ENCODE assay signal across 23 mouse cellular contexts in the genomic region with DNA sequence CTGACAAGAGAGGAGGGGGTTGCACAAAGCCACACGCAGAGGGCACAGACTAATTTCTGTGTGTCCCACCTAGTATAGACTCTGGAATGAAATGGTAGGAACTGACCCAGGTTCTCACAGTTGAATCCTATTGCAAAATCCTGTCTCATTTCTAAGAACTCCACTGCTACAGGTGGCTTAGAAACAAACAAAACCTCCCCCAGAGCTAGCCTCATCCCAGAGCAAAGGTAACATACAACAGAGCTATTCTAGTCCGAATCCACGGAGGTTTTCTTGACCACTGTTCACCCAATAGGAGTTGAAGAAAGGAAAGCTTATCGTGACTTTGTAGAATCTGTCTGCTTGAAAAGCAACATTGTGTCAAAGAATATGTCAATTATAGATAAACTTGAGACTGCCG.
DNase-seq lines count a peak whose midpoint lies in the region; ATAC-seq lines count a peak whose summit lies in the region.
"Had no signal": no experiment of that assay in that cellular context is flagged by ENCODE, and none has a peak within 500 bp of the region (broad histone marks: within the 10 kb centered on the region; RNA-seq: fewer than 3 reads in every experiment).

No protein-coding gene starts in this region.

- H3K27ac ChIP-seq in heart, embryonic 11.5 days (ENCODE audit: low read depth, low read length) = no peak overlapping the region
- no peak overlapping the region for H3K27ac ChIP-seq in heart, embryonic 12.5 days (ENCODE audit: poor library complexity, severe bottlenecking)
- no peak overlapping the region for H3K27ac ChIP-seq in liver, embryonic 15.5 days (replicated peaks)
- H3K27ac ChIP-seq in liver, embryonic 11.5 days (ENCODE audit: low read depth, low read length) = no peak overlapping the region
- H3K27ac ChIP-seq: embryonic facial prominence, embryonic 13.5 days; embryonic facial prominence, embryonic 15.5 days; forebrain, embryonic 10.5 days; forebrain, embryonic 12.5 days had no signal

- no peak for DNase-seq in liver, embryonic 11.5 days (ENCODE audit: low spot score)
- DNase-seq in testis, postnatal 14 days (ENCODE audit: low spot score) = peak; percentile 66
- DNase-seq in testis, postnatal 10 days (ENCODE audit: low spot score) = no peak
- DNase-seq in B cell, adult 2 months = no peak
- DNase-seq: adrenal gland, adult 2 months; adrenal gland, postnatal 10 days; adrenal gland, postnatal 25 days; cerebellum, adult 11 months; cerebellum, adult 18-20 months; cerebellum, adult 8-10 months; cerebellum, adult 9-11 months; cerebellum, postnatal 14 days; cerebellum, postnatal 36 days; embryo, embryonic 11 days had no signal

- WGBS in heart, embryonic 11.5 days (ENCODE audit: insufficient replicate concordance) = 34% methylated on average over 5 of the region's 5 CpGs
- 37% methylated on average over 5 of the region's 5 CpGs for WGBS in heart, embryonic 12.5 days
- WGBS in liver, embryonic 15.5 days (ENCODE audit: insufficient replicate concordance) = 28% methylated on average over 5 of the region's 5 CpGs
- WGBS in liver, embryonic 11.5 days = 26% methylated on average over 5 of the region's 5 CpGs

- no peak overlapping the region for H3K4me2 ChIP-seq in heart, embryonic 11.5 days
- no peak overlapping the region for H3K4me2 ChIP-seq in heart, embryonic 12.5 days
- H3K4me2 ChIP-seq in liver, embryonic 15.5 days = no peak overlapping the region
- H3K4me2 ChIP-seq in liver, embryonic 11.5 days = no peak overlapping the region
- H3K4me2 ChIP-seq: embryonic facial prominence, embryonic 13.5 days; embryonic facial prominence, embryonic 15.5 days; forebrain, embryonic 12.5 days had no signal

- peaks cover 4% of the 10 kb centered on the region; the same call in 1 of the 2 replicates for H3K4me1 ChIP-seq in heart, embryonic 11.5 days (ENCODE audit: control insufficient read depth, insufficient read depth, low read length)
- peaks cover 11% of the 10 kb centered on the region for H3K4me1 ChIP-seq in heart, embryonic 12.5 days (replicated peaks)
- H3K4me1 ChIP-seq in liver, embryonic 15.5 days (replicated peaks) = no peaks in the 10 kb centered on the region
- H3K4me1 ChIP-seq in liver, embryonic 11.5 days (replicated peaks; ENCODE audit: control insufficient read depth, insufficient read depth, low read length) = peaks cover 4% of the 10 kb centered on the region; the same call in 1 of the 2 replicates

- no peak overlapping the region for H3K4me3 ChIP-seq in heart, embryonic 11.5 days (ENCODE audit: low read depth, low read length)
- no peak overlapping the region for H3K4me3 ChIP-seq in heart, embryonic 12.5 days
- no peak overlapping the region for H3K4me3 ChIP-seq in liver, embryonic 15.5 days (replicated peaks)
- H3K4me3 ChIP-seq in liver, embryonic 11.5 days (ENCODE audit: low read depth, low read length) = no peak overlapping the region
- H3K4me3 ChIP-seq: embryonic facial prominence, embryonic 13.5 days; embryonic facial prominence, embryonic 15.5 days; erythroblast, embryonic 14.5 days; forebrain, embryonic 12.5 days had no signal

- H3K9me3 ChIP-seq in heart, embryonic 11.5 days (replicated peaks; ENCODE audit: control insufficient read depth, low read length) = no peaks in the 10 kb centered on the region
- no peaks in the 10 kb centered on the region for H3K9me3 ChIP-seq in heart, embryonic 12.5 days (replicated peaks)
- no peaks in the 10 kb centered on the region for H3K9me3 ChIP-seq in liver, embryonic 15.5 days (replicated peaks)
- no peaks in the 10 kb centered on the region for H3K9me3 ChIP-seq in liver, embryonic 11.5 days (ENCODE audit: control insufficient read depth, low read length)
- H3K9me3 ChIP-seq: embryonic facial prominence, embryonic 13.5 days; embryonic facial prominence, embryonic 15.5 days; forebrain, embryonic 10.5 days; forebrain, embryonic 12.5 days had no signal

- H3K9ac ChIP-seq in heart, embryonic 11.5 days (ENCODE audit: low read depth, low read length) = 0 out of 2 replicates have a peak overlapping the region, but pooled peaks have one; percentile 28
- H3K9ac ChIP-seq in heart, embryonic 12.5 days = no peak overlapping the region
- H3K9ac ChIP-seq in liver, embryonic 15.5 days = no peak overlapping the region
- H3K9ac ChIP-seq in liver, embryonic 11.5 days (ENCODE audit: low read depth, low read length) = no peak overlapping the region
- H3K9ac ChIP-seq: embryonic facial prominence, embryonic 13.5 days; embryonic facial prominence, embryonic 15.5 days; forebrain, embryonic 12.5 days had no signal

- no peaks in the 10 kb centered on the region for H3K36me3 ChIP-seq in heart, embryonic 11.5 days (ENCODE audit: control insufficient read depth, insufficient read depth, low read length)
- H3K36me3 ChIP-seq in heart, embryonic 12.5 days = no peaks in the 10 kb centered on the region
- no peaks in the 10 kb centered on the region for H3K36me3 ChIP-seq in liver, embryonic 15.5 days (replicated peaks)
- no peaks in the 10 kb centered on the region for H3K36me3 ChIP-seq in liver, embryonic 11.5 days (ENCODE audit: control insufficient read depth, insufficient read depth, low read length)
- H3K36me3 ChIP-seq: embryonic facial prominence, embryonic 13.5 days; embryonic facial prominence, embryonic 15.5 days; forebrain, embryonic 10.5 days; forebrain, embryonic 12.5 days had no signal

- no peak for ATAC-seq in heart, embryonic 11.5 days (replicated peaks; ENCODE audit: insufficient number of reproducible peaks, low FRiP score, low TSS enrichment)
- ATAC-seq in heart, embryonic 12.5 days (ENCODE audit: insufficient number of reproducible peaks, low FRiP score) = no peak
- peak; percentile 44; the same call in 1 of the 2 replicates for ATAC-seq in liver, embryonic 15.5 days (ENCODE audit: insufficient read depth)
- no peak for ATAC-seq in liver, embryonic 11.5 days (replicated peaks; ENCODE audit: low FRiP score)
- ATAC-seq: forebrain, embryonic 14.5 days had no signal

- no peaks in the 10 kb centered on the region; the same call in 1 of the 2 replicates for H3K27me3 ChIP-seq in heart, embryonic 11.5 days (ENCODE audit: control insufficient read depth, insufficient read depth, low read length)
- H3K27me3 ChIP-seq in heart, embryonic 12.5 days (replicated peaks) = peaks cover 27% of the 10 kb centered on the region
- H3K27me3 ChIP-seq in liver, embryonic 15.5 days = peaks cover 11% of the 10 kb centered on the region; the same call in 1 of the 2 replicates
- H3K27me3 ChIP-seq in liver, embryonic 11.5 days (replicated peaks; ENCODE audit: control insufficient read depth, insufficient read depth, low read length) = no peaks in the 10 kb centered on the region
